Mouse (Mus musculus): ENCODE results near the gene Med13. TPM values are rescaled to one million over a fixed set of nuclear protein-coding genes. Genes with fewer than 3 reads are reported as not detected.
A peak's percentile ranks its signal among the peaks of the same experiment; 100 is the strongest.

Gene Med13
- polyA plus RNA-seq, 1 experiment from 2014 or later: 6.6 TPM

DNA sequence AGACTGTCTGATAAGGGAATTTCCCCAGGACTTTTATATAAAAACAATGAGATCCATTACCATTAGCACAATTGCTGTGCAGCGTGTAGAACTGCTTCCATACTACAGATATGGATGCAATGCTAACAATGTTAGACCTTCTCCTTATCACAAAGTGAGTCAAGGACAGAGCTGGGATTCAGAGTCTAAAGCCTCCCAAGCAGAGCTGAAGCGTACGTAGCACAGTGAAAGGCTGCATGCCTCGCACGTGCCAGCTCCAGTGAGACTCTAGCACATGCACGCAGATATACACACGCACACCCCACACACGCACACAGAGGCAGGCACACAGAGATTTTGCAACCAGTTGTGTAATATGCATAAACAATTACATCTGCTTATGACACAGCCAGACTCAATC, 71.7 kb downstream of the Med13 start:
- no peaks in the 10 kb centered on the region for H3K9me3 ChIP-seq (replicated peaks; ENCODE audit: control insufficient read depth, low read length, poor library complexity, severe bottlenecking)
- no peaks in the 10 kb centered on the region for H3K4me1 ChIP-seq (ENCODE audit: control insufficient read depth, insufficient read depth, low read length)
- WGBS: 93% methylated on average over 8 of the region's 8 CpGs
- no peak overlapping the region for H3K4me2 ChIP-seq (ENCODE audit: low read length)
- H3K36me3 ChIP-seq (ENCODE audit: control insufficient read depth, insufficient read depth, low read length): peaks cover 22% of the 10 kb centered on the region
- ATAC-seq: no peak
- H3K9ac ChIP-seq (ENCODE audit: low read depth, low read length): no peak overlapping the region
- no peak overlapping the region for H3K4me3 ChIP-seq (ENCODE audit: low read depth, low read length)
- no peak overlapping the region for H3K27ac ChIP-seq (ENCODE audit: low read length)
- no peaks in the 10 kb centered on the region for H3K27me3 ChIP-seq (ENCODE audit: control insufficient read depth, insufficient read depth, low read depth, low read length)

DNA sequence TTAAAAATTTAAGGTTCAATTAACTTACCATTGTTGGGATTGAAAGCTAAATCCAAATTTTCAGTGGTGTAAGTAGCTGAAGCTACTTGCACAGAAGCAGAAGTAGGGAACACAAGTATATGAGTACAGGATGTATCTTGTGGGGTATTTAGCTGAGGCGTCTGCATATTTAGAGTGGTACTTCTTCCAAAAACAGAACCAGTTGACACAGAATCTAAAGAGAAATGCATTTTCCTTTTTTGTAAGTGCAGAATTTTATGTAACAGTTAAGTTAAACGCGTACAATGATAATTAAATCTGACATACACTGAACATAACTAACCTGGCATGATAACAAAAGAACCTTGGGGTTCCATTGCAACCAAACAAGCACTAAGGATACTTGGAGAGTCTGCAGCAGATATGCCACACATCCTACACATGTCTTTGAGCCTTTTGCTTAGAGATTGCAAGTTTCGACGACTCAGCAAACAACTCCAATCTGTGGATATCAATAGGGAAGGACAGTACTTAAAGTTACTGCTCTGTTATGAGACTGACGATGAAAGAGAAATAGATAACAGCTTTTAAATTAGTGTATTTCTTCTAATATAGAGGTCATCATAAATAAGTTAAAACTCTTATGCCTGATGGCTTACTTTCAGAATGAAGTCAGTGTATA, 78.8 kb downstream of the Med13 start:
- H3K4me1 ChIP-seq (ENCODE audit: control insufficient read depth, insufficient read depth, low read length): no peaks in the 10 kb centered on the region
- no peak overlapping the region for H3K4me2 ChIP-seq (ENCODE audit: low read length)
- peaks cover 30% of the 10 kb centered on the region for H3K36me3 ChIP-seq (ENCODE audit: control insufficient read depth, insufficient read depth, low read length)
- H3K9ac ChIP-seq (ENCODE audit: low read depth, low read length): no peak overlapping the region
- WGBS: 97% methylated on average over 6 of the region's 6 CpGs
- no peaks in the 10 kb centered on the region for H3K27me3 ChIP-seq (ENCODE audit: control insufficient read depth, insufficient read depth, low read depth, low read length)
- H3K9me3 ChIP-seq (replicated peaks; ENCODE audit: control insufficient read depth, low read length, poor library complexity, severe bottlenecking): no peaks in the 10 kb centered on the region
- H3K4me3 ChIP-seq (ENCODE audit: low read depth, low read length): no peak overlapping the region
- no peak for ATAC-seq
- no peak overlapping the region for H3K27ac ChIP-seq (ENCODE audit: low read length)

DNA sequence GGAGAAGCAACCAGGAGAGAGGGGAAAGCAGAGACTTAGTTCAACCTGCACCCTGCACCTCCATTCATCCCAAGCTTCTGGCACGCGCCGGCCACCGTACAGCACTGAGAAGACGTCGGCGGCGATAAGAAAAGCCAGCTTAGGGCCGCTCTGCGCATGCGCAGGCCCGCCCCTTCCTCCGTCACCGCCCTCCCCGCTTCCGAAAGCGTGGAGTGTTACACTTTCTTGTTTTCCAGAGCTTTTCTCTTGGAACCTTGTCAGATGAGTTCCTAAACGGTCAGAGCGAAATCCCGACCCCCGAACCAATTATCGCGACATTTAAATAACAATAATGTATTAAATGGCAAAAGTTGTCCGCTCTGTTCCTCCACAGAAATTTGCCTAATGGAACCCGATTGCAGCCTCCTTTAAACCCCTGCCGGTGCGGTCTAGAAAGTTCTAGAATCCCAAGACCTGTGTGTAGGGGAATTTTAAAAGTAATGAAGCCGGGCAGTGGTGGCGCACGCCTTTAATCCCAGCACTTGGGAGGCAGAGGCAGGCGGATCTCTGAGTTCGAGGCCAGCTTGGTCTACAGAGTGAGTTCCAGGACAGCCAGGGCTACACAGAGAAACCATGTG, 99.8 kb downstream of the Med13 start, which contains the start of gene Ints2:
Ints2 (minus strand) TSS at position 116 of the 617 bp plus-strand sequence.
- H3K4me2 ChIP-seq (ENCODE audit: low read length): peak within 1 kb of the TSS; percentile 74
- peak within 1 kb of the TSS; percentile 69 for H3K9ac ChIP-seq (ENCODE audit: low read depth, low read length)
- H3K4me3 ChIP-seq (ENCODE audit: low read depth, low read length): peak within 1 kb of the TSS; percentile 49
- 10% methylated on average over 29 of the region's 32 CpGs for WGBS
- H3K27me3 ChIP-seq (ENCODE audit: control insufficient read depth, insufficient read depth, low read depth, low read length): no peaks in the 10 kb centered on the region
- peak; percentile 96 for ATAC-seq
- H3K27ac ChIP-seq (ENCODE audit: low read length): peak within 1 kb of the TSS; percentile 79
- H3K36me3 ChIP-seq (ENCODE audit: control insufficient read depth, insufficient read depth, low read length): 0 out of 2 replicates have a peak, but pooled peaks cover 4% of the 10 kb centered on the region
- no peaks in the 10 kb centered on the region for H3K9me3 ChIP-seq (replicated peaks; ENCODE audit: control insufficient read depth, low read length, poor library complexity, severe bottlenecking)
- peaks cover 15% of the 10 kb centered on the region for H3K4me1 ChIP-seq (ENCODE audit: control insufficient read depth, insufficient read depth, low read length)

DNA sequence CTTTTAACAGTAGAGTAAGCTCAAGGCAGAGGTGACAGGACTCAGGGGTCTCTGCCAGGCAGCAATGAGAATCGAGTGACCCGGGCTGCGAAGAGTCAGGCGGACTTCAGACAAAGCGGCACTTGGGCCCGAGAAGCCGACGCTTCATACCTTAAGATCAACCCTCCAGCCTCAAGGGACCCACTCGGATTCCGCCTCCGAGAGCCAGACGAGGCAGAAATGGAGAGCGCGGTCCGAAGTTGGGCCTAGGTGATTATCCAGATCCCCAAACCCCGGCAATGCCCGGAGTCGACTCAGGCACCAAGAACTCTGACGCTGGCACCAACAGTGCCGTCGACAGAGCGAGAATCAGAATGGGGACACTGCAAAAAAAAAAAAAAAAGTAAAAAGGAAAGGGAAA, 100.3 kb downstream of the Med13 start:
- Histone ChIP-seq H3K9me3 (replicated peaks; ENCODE audit: control insufficient read depth, low read length, poor library complexity, severe bottlenecking) (no peaks in the 10 kb centered on the region), H3K9ac (ENCODE audit: low read depth, low read length) (peak overlapping the region; percentile 69), H3K36me3 (ENCODE audit: control insufficient read depth, insufficient read depth, low read length) (0 out of 2 replicates have a peak, but pooled peaks cover 7% of the 10 kb centered on the region), H3K27ac (ENCODE audit: low read length) (peak overlapping the region; percentile 79), H3K4me1 (ENCODE audit: control insufficient read depth, insufficient read depth, low read length) (peaks cover 15% of the 10 kb centered on the region), H3K4me2 (ENCODE audit: low read length) (peak overlapping the region; percentile 74), H3K4me3 (ENCODE audit: low read depth, low read length) (peak overlapping the region; percentile 49), H3K27me3 (ENCODE audit: control insufficient read depth, insufficient read depth, low read depth, low read length) (no peaks in the 10 kb centered on the region)
- WGBS: under 1% methylated on average over 22 of the region's 22 CpGs
- peak; percentile 66 for ATAC-seq

DNA sequence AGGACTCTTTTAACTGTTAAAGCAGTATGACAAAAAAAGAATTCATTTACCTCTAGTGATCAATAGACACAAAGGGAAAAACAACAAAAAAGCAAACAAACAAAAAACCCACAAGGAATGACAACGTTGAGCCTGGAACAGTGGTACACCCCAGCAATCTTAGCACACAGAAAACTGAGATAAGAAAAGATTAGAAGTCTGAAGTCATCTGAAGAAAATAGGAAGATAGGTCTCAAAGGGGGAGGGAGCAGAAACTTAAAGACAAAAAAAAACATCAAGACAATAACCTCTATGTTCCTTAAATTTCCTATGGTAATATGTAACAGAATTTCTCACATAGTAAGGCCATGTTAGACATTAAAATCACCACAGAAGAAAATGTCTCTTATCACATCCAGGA, 104.1 kb downstream of the Med13 start:
- Histone ChIP-seq H3K27ac (ENCODE audit: low read length) (no peak overlapping the region), H3K9ac (ENCODE audit: low read depth, low read length) (no peak overlapping the region), H3K36me3 (ENCODE audit: control insufficient read depth, insufficient read depth, low read length) (peaks cover 17% of the 10 kb centered on the region), H3K4me1 (ENCODE audit: control insufficient read depth, insufficient read depth, low read length) (peaks cover 15% of the 10 kb centered on the region), H3K4me2 (ENCODE audit: low read length) (no peak overlapping the region), H3K9me3 (replicated peaks; ENCODE audit: control insufficient read depth, low read length, poor library complexity, severe bottlenecking) (no peaks in the 10 kb centered on the region), H3K27me3 (ENCODE audit: control insufficient read depth, insufficient read depth, low read depth, low read length) (no peaks in the 10 kb centered on the region), H3K4me3 (ENCODE audit: low read depth, low read length) (no peak overlapping the region)
- 84% methylated on average over 1 of the region's 1 CpGs for WGBS
- ATAC-seq: no peak

DNA sequence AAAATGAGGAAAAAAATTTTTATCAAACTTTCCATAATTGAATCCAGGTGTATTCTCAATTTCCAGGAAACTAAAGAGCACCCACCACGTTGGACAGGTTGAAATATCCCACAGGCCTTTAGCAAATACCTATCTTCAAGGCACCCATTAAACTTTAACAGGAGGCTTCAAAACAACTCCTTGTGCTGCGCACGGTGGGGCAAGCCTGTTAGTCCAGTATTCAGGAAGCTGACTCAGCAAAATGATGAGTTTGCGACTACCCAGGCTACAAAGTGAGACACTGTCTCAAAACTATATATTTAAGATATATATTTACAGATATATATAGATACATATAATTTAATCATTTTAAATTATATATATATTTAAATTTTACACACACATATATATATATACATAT, 125.0 kb downstream of the Med13 start:
- H3K4me2 ChIP-seq (ENCODE audit: low read length): no peak overlapping the region
- H3K27me3 ChIP-seq (ENCODE audit: control insufficient read depth, insufficient read depth, low read depth, low read length): no peaks in the 10 kb centered on the region
- no peak overlapping the region for H3K4me3 ChIP-seq (ENCODE audit: low read depth, low read length)
- peaks cover 35% of the 10 kb centered on the region for H3K36me3 ChIP-seq (ENCODE audit: control insufficient read depth, insufficient read depth, low read length)
- no peak overlapping the region for H3K9ac ChIP-seq (ENCODE audit: low read depth, low read length)
- 92% methylated on average over 4 of the region's 4 CpGs for WGBS
- H3K9me3 ChIP-seq (replicated peaks; ENCODE audit: control insufficient read depth, low read length, poor library complexity, severe bottlenecking): no peaks in the 10 kb centered on the region
- no peak for ATAC-seq
- H3K27ac ChIP-seq (ENCODE audit: low read length): no peak overlapping the region
- H3K4me1 ChIP-seq (ENCODE audit: control insufficient read depth, insufficient read depth, low read length): no peaks in the 10 kb centered on the region

DNA sequence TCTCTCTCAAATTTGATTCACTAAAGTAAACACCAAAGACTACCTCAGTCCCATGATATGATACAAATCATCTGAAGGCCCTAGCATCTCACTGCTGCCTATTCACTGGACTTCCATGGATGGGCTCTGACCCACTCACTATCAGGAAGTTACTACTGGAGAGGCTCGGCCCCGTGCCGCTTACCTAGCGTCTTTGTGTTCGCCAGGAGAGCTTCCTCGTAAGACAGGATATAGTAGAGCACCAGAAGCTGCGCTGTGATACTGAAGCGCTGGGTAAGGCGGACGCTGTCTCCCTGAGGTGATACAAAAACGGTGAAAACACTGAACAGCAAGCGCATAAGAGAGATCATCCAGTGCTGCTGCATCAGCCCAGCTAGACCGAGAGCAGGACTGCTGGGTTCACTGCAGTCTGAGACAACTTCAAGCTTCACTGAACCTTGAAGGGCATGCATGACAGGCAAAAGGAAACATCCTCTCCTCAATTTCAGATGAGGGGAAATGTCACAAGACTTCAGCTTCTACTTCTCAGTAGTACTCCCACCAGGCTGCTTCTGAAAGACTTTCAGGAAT, 125.5 kb downstream of the Med13 start:
- Histone ChIP-seq H3K4me1 (ENCODE audit: control insufficient read depth, insufficient read depth, low read length) (no peaks in the 10 kb centered on the region), H3K4me3 (ENCODE audit: low read depth, low read length) (no peak overlapping the region), H3K9me3 (replicated peaks; ENCODE audit: control insufficient read depth, low read length, poor library complexity, severe bottlenecking) (no peaks in the 10 kb centered on the region), H3K27ac (ENCODE audit: low read length) (no peak overlapping the region), H3K9ac (ENCODE audit: low read depth, low read length) (no peak overlapping the region), H3K4me2 (ENCODE audit: low read length) (no peak overlapping the region), H3K36me3 (ENCODE audit: control insufficient read depth, insufficient read depth, low read length) (peaks cover 36% of the 10 kb centered on the region), H3K27me3 (ENCODE audit: control insufficient read depth, insufficient read depth, low read depth, low read length) (no peaks in the 10 kb centered on the region)
- 96% methylated on average over 13 of the region's 13 CpGs for WGBS
- ATAC-seq: no peak

DNA sequence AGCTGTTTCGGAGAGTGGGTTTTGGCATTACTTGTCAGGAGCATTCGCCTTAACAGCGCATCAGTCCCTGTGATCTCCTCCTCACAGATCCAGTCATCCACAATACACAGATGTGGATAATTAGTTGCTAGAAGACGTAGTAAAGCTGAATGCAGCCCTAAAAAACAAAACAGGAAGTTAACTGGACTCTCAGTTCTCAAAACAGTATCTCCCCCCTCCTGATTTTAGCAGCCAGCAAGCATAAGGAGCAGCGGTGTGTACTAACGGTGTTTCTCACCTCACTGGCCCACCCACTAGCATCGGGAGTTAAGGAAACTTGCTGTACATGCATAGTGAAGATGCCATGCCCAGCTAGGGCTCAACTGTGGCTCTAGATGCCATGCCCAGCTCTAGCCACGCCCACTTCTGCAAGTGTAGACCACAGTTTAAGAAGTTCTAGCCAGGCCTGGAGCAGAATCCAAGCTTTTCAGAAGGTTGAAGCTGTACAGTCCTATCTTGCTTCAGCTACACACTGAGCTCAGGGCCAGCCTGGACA, 130.7 kb downstream of the Med13 start:
- no peaks in the 10 kb centered on the region for H3K4me1 ChIP-seq (ENCODE audit: control insufficient read depth, insufficient read depth, low read length)
- H3K4me3 ChIP-seq (ENCODE audit: low read depth, low read length): no peak overlapping the region
- H3K27me3 ChIP-seq (ENCODE audit: control insufficient read depth, insufficient read depth, low read depth, low read length): no peaks in the 10 kb centered on the region
- no peak overlapping the region for H3K27ac ChIP-seq (ENCODE audit: low read length)
- H3K36me3 ChIP-seq (ENCODE audit: control insufficient read depth, insufficient read depth, low read length): peaks cover 33% of the 10 kb centered on the region
- no peak for ATAC-seq
- no peak overlapping the region for H3K4me2 ChIP-seq (ENCODE audit: low read length)
- 93% methylated on average over 8 of the region's 8 CpGs for WGBS
- no peak overlapping the region for H3K9ac ChIP-seq (ENCODE audit: low read depth, low read length)
- no peaks in the 10 kb centered on the region for H3K9me3 ChIP-seq (replicated peaks; ENCODE audit: control insufficient read depth, low read length, poor library complexity, severe bottlenecking)

DNA sequence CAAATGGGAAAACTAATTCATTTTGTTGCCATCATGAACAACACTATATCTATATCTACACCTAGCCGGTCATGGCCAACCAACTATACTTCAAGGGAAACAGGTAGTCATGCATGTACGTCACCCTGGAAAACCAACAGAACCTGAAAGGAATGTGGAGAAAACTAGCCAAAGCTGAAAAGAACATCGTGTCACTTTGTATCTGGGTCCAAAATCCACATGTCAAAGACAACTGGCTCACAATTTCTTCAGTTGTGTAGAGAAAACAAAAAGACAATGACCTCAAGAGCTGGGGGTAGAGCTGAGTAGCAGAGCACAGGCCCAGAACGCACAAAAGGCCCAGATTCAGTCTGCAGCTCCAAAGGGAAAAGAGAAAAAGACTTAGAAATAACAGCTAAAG, 131.6 kb downstream of the Med13 start:
- ATAC-seq: no peak
- Histone ChIP-seq H3K4me1 (ENCODE audit: control insufficient read depth, insufficient read depth, low read length) (no peaks in the 10 kb centered on the region), H3K4me2 (ENCODE audit: low read length) (no peak overlapping the region), H3K9ac (ENCODE audit: low read depth, low read length) (no peak overlapping the region), H3K36me3 (ENCODE audit: control insufficient read depth, insufficient read depth, low read length) (peaks cover 28% of the 10 kb centered on the region), H3K9me3 (replicated peaks; ENCODE audit: control insufficient read depth, low read length, poor library complexity, severe bottlenecking) (no peaks in the 10 kb centered on the region), H3K27ac (ENCODE audit: low read length) (no peak overlapping the region), H3K27me3 (ENCODE audit: control insufficient read depth, insufficient read depth, low read depth, low read length) (no peaks in the 10 kb centered on the region), H3K4me3 (ENCODE audit: low read depth, low read length) (no peak overlapping the region)
- WGBS: 88% methylated on average over 4 of the region's 4 CpGs

Data from midbrain, embryonic 16.5 days (tissue).